Mouse (Mus musculus) megakaryocyte, embryonic 14.5 days (primary cell): ENCODE measurements around the gene Ptpn14. TPM values are rescaled to one million over a fixed set of nuclear protein-coding genes. Genes with fewer than 3 reads are reported as not detected.

Source experiments
- H3K27me3 ChIP-seq: replicated peaks from 2 replicates; pipeline ENCODE3; 2012; ENCODE audit warnings: inconsistent platforms
- H3K36me3 ChIP-seq: replicated peaks from 2 replicates; pipeline ENCODE3; 2012; ENCODE audit warnings: low read length, inconsistent platforms, mixed read lengths
- H3K4me1 ChIP-seq: 2 replicates; pipeline ENCODE4 v1.6.1; 2012; ENCODE audit warnings: inconsistent platforms
- H3K4me3 ChIP-seq: replicated peaks from 2 replicates; pipeline ENCODE3; 2012; ENCODE audit warnings: moderate library complexity, mild to moderate bottlenecking, inconsistent platforms
- H3K9me3 ChIP-seq: 2 replicates; pipeline ENCODE4 v1.6.1; 2012; ENCODE audit warnings: inconsistent platforms
- FLI1 ChIP-seq: IDR thresholded peaks from 2 replicates; pipeline ENCODE4 v1.6.1; 2012; ENCODE audit warnings: low read length, inconsistent platforms, mixed read lengths
- GATA1 ChIP-seq: IDR thresholded peaks from 3 replicates; pipeline ENCODE4 v1.6.1; 2012; ENCODE audit warnings: mixed read lengths, low read length, inconsistent platforms, borderline replicate concordance
- polyA plus RNA-seq: library from polyadenylated mRNA; stranded (reverse); fragments of >175 nt; gene quantifications from 2 replicates; pipeline ENCODE4 v1.2.3, GENCODE M21; 2012; ENCODE audit warnings: low replicate concordance; ENCODE audit not compliant: insufficient read depth

The Ptpn14 gene
- polyA plus RNA-seq, 1 experiment, result 0.15 TPM

GRCm38 (mm10) chr1:189880745-189881144 is 152.7 kb downstream of the Ptpn14 start:
- Histone ChIP-seq H3K27me3 (no peaks in the 10 kb centered on the region), H3K4me1 (peaks cover 14% of the 10 kb centered on the region), H3K36me3 (peaks cover 64% of the 10 kb centered on the region), H3K4me3 (peak overlapping the region; percentile 34), H3K9me3 (no peaks in the 10 kb centered on the region)
- TF ChIP-seq GATA1 (no peak), FLI1 (no peak)

DNA sequence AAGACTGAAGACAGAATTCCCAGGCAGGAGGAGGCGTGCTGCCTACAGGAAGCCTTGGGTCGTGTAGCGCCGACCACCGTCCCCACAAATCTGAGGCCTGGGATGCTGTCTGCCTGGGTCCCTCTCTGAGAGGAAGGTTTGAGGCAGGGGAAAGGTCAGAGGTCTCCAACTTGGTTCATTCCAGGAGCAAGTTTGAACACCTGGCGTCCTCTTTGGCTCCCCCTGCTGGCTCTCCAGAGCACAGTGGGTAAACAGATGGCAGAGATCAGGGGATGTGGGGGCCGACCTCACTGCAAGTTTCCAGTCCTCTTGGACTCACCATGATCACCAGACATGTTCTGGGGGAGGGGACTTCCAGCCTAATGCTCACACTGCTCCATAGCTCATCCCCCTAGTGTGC is 154.8 kb downstream of the Ptpn14 start:
- peaks cover 5% of the 10 kb centered on the region for H3K4me1 ChIP-seq
- TF ChIP-seq GATA1 (no peak), FLI1 (no peak)
- no peak overlapping the region for H3K4me3 ChIP-seq
- H3K27me3 ChIP-seq, result no peaks in the 10 kb centered on the region
- peaks cover 73% of the 10 kb centered on the region for H3K36me3 ChIP-seq
- H3K9me3 ChIP-seq, result no peaks in the 10 kb centered on the region

DNA sequence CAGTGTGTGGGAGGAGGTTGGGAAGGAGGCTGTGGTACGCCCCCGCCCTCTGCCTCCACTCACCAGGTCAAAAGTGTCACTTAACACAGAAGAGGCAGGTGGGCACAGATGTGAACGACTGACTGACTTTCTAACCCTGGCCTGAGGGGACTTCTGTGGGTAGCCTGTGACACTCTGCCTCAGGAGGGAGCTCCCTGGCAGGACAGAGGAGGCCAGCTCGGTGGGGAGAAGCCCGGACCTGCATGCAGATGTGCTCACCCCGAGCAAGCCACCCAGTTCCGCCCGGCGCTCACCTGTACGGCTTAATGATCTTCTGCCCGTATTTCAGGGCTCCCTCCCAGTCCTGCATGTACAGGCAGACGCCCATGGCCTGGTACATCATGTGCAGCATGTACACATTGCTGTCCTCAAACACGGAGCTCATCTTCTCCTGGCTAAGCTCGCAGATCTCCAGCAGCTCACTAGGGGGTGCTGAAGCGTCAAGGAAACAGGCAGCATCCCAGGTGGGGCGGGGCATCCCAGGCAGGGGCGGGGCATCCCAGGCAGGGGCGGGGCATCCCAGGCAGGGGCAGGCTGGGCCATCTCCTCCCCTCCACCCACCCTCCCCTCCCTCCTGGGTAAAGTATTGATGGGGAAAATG is 155.6 kb downstream of the Ptpn14 start:
- Histone ChIP-seq H3K36me3 (peaks cover 80% of the 10 kb centered on the region), H3K27me3 (no peaks in the 10 kb centered on the region), H3K4me1 (peaks cover 13% of the 10 kb centered on the region), H3K4me3 (no peak overlapping the region), H3K9me3 (no peaks in the 10 kb centered on the region)
- TF ChIP-seq GATA1 (no peak), FLI1 (no peak)

GRCm38 (mm10) chr1:189884951-189885350 is 156.9 kb downstream of the Ptpn14 start:
- Histone ChIP-seq H3K27me3 (no peaks in the 10 kb centered on the region), H3K4me1 (peaks cover 10% of the 10 kb centered on the region), H3K9me3 (no peaks in the 10 kb centered on the region), H3K4me3 (no peak overlapping the region), H3K36me3 (peaks cover 85% of the 10 kb centered on the region)
- TF ChIP-seq FLI1, result no peak
- TF ChIP-seq GATA1, result no peak

GRCm38 (mm10) chr1:189885975-189886374 is 157.9 kb downstream of the Ptpn14 start:
- Histone ChIP-seq H3K9me3 (no peaks in the 10 kb centered on the region), H3K4me3 (no peak overlapping the region), H3K27me3 (no peaks in the 10 kb centered on the region), H3K4me1 (peaks cover 10% of the 10 kb centered on the region), H3K36me3 (peaks cover 84% of the 10 kb centered on the region)
- no peak for TF ChIP-seq GATA1
- no peak for TF ChIP-seq FLI1

DNA sequence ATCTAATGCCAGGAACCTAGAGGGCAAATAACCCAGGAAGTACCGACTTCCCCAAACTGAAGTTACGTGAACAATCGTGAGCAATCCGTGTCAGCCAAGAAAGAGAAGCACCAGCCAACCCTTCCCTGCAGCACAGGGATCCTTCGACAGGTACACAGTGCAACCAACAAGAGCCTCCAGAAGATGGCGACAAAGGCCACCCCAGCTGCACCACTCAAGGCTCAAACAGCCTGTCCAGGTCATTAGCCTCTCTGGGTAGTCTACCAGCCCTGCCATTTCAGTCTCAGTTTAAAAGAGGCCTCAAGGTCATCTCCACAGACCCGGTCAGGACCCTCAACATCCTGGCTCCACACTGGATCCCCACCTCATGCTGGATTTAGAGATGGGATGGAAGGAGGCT is 159.4 kb downstream of the Ptpn14 start:
- no peak for TF ChIP-seq GATA1
- TF ChIP-seq FLI1, result no peak
- peaks cover 78% of the 10 kb centered on the region for H3K36me3 ChIP-seq
- no peaks in the 10 kb centered on the region for H3K9me3 ChIP-seq
- H3K4me3 ChIP-seq, result no peak overlapping the region
- H3K4me1 ChIP-seq, result peaks cover 10% of the 10 kb centered on the region
- H3K27me3 ChIP-seq, result no peaks in the 10 kb centered on the region

DNA sequence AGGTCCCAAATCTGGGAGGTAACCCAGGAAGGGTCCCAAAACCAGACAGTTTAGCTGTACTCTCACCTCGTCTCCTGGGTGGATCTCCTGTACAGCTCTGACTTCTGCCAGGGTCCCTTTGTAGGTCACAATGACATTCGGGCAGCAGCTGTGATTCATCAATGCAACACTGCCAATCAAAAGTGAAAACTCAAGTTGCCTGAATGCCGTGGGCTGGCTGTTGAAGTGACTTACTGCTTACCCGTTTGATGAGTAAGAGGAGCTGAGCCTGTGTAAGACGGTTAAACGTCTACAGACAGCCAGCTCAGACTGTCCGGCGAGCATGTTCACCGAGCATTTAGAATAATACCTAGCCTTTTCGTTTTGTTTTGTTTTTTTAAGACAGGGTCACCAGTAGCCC is 160.7 kb downstream of the Ptpn14 start:
- Histone ChIP-seq H3K4me1 (peaks cover 10% of the 10 kb centered on the region), H3K36me3 (peaks cover 78% of the 10 kb centered on the region), H3K9me3 (no peaks in the 10 kb centered on the region), H3K27me3 (no peaks in the 10 kb centered on the region), H3K4me3 (no peak overlapping the region)
- TF ChIP-seq FLI1, result no peak

DNA sequence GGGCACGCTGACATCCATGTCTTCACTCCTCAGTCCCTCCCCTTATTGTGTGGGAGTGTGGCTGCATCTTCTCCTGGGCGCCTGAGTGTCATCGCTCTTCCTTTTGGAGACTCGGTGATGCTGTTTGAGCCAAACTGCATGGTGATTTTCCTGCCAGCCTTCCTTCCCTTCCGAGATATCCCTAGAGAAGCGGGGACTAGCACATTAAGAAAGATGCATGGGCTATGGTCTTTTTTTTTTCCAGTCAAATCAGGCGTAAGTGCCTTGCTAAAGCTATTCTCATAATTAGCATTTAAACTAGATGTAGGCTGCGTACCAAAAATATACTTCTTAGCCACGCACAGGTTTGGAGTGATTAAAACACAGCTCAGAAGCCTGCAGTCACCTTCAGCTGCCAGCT is 166.1 kb downstream of the Ptpn14 start:
- Histone ChIP-seq H3K36me3 (peaks cover 91% of the 10 kb centered on the region), H3K27me3 (no peaks in the 10 kb centered on the region), H3K4me3 (no peak overlapping the region), H3K4me1 (peaks cover 10% of the 10 kb centered on the region), H3K9me3 (no peaks in the 10 kb centered on the region)
- TF ChIP-seq GATA1 (no peak), FLI1 (no peak)

DNA sequence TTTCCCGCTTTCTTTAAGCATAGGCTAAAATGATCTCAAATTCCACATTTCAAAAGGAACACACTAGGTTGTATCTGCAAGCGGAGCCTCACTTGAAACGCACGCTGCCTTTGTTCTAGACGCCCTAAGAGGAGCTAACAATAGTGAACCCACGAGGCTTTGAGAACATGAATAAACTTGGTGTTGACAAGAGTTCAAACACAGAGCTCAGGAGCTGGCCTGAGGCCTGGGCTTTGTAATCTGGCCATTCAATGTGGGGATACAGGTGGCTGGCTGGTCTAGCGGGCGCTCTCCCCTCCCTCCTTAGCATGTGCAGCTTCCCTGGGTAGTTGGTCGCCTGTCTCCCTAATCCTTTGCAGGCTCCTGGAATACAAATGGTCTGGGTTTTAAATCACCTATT is 169.8 kb downstream of the Ptpn14 start:
- Histone ChIP-seq H3K9me3 (no peaks in the 10 kb centered on the region), H3K4me1 (peaks cover 12% of the 10 kb centered on the region), H3K27me3 (no peaks in the 10 kb centered on the region), H3K36me3 (peaks cover 97% of the 10 kb centered on the region), H3K4me3 (no peak overlapping the region)
- TF ChIP-seq GATA1 (no peak), FLI1 (no peak)

GRCm38 (mm10) chr1:189898708-189899107 is 170.6 kb downstream of the Ptpn14 start:
- H3K4me3 ChIP-seq, result no peak overlapping the region
- no peak for TF ChIP-seq FLI1
- no peak for TF ChIP-seq GATA1
- H3K36me3 ChIP-seq, result peaks cover 96% of the 10 kb centered on the region
- no peaks in the 10 kb centered on the region for H3K9me3 ChIP-seq
- peaks cover 12% of the 10 kb centered on the region for H3K4me1 ChIP-seq
- H3K27me3 ChIP-seq, result no peaks in the 10 kb centered on the region

DNA sequence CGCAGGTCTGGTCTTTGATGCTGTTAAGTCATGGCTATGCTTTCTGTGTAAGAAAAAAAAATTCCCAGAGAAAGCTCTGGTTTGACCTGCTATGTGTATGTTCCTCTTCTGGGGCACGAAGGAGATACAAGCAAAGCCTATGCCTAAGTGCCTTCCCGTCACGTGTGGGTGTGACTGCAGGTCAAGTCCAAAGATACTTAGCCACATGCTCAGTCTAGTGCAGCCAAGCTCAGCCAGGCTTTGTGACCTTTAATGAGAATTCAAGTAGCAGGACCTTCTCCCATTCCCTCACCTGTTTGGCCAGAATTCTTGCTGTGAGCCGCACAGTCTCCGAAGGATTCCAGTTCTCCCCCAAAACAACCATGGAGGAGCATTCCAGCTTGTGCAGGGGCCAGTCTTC is 171.5 kb downstream of the Ptpn14 start:
- TF ChIP-seq FLI1 (no peak), GATA1 (no peak)
- Histone ChIP-seq H3K4me3 (no peak overlapping the region), H3K4me1 (peaks cover 12% of the 10 kb centered on the region), H3K36me3 (peaks cover 90% of the 10 kb centered on the region), H3K27me3 (no peaks in the 10 kb centered on the region), H3K9me3 (no peaks in the 10 kb centered on the region)
